Comparison of ENCODE assay signal across 21 mouse cellular contexts in genomic region chr3:85530601-85531161, GRCm38 (mm10). TPM values are rescaled to one million over a fixed set of nuclear protein-coding genes. Genes with fewer than 3 reads are reported as not detected.
A peak's percentile ranks its signal among the peaks of the same experiment; 100 is the strongest.
DNase-seq lines count a peak whose midpoint lies in the region; TF ChIP-seq lines count a peak whose summit lies in the region.
"Had no signal": no experiment of that assay in that cellular context is flagged by ENCODE, and none has a peak within 500 bp of the region (broad histone marks: within the 10 kb centered on the region; RNA-seq: fewer than 3 reads in every experiment).

No protein-coding gene starts in this region.

- DNase-seq in layer of hippocampus, adult 2 months (ENCODE audit: low spot score in 2 of 2) = peak in 1 of 2 experiments; percentile 44
- no peak for DNase-seq in layer of hippocampus, postnatal 10 days (ENCODE audit: low spot score in 2 of 2)
- DNase-seq in MN1 (ENCODE audit: low spot score) = peak; percentile 35
- peak; percentile 37 to 67 for DNase-seq in left cerebral cortex, postnatal 14 days (ENCODE audit: low spot score in 2 of 2)
- DNase-seq in cerebellum, adult 9-10 months = no peak
- no peak for DNase-seq in cerebellum, adult 18-20 months
- no peak for DNase-seq in adrenal gland, adult 2 months
- DNase-seq: adrenal gland, postnatal 25 days; cerebellum, adult 11-12 months; gastrocnemius, postnatal 10 days; kidney, adult 11 months; thymus, adult 18-20 months; thymus, postnatal 4 days had no signal

- 0 out of 2 replicates have a peak, but pooled peaks have one; percentile 29 for TF ChIP-seq POLR2A in cortical plate, adult 2 months (IDR thresholded peaks at IDR 0.05; ENCODE audit: extremely low read depth, insufficient read depth, low read length)

- no peak for TF ChIP-seq CTCF in layer of hippocampus, adult 2 months (conservative IDR thresholded peaks at IDR 0.05)
- no peak for TF ChIP-seq CTCF in cortical plate, adult 2 months (IDR thresholded peaks at IDR 0.05; ENCODE audit: extremely low read depth, insufficient read depth, low read length)

- H3K4me1 ChIP-seq in cortical plate, adult 2 months (ENCODE audit: control insufficient read depth, insufficient read depth, low read length) = peaks cover 2% of the 10 kb centered on the region; the same call in 1 of the 2 replicates
- H3K4me1 ChIP-seq: forebrain, embryonic 15.5 days; heart, embryonic 15.5 days; midbrain, embryonic 10.5 days had no signal

- H3K4me3 ChIP-seq in layer of hippocampus, adult 2 months = no peak overlapping the region
- H3K4me3 ChIP-seq in cortical plate, adult 2 months (ENCODE audit: insufficient read depth, low read length) = no peak overlapping the region
- H3K4me3 ChIP-seq: embryonic facial prominence, embryonic 12.5 days; forebrain, embryonic 15.5 days; heart, embryonic 15.5 days; midbrain, embryonic 10.5 days had no signal

- intact Hi-C loops in left cerebral cortex, postnatal 14 days (cut with DNase I) = loop anchor here (5.0 kb wide), 1 partner anchor 163 kb away; no protein-coding TSS in a partner anchor

- H3K27ac ChIP-seq in layer of hippocampus, adult 2 months = peak overlapping the region; percentile 73
- peak overlapping the region; percentile 41 for H3K27ac ChIP-seq in cortical plate, adult 2 months (ENCODE audit: insufficient read depth, low read length)
- H3K27ac ChIP-seq: embryonic facial prominence, embryonic 12.5 days; forebrain, embryonic 15.5 days; heart, embryonic 15.5 days; kidney, postnatal 0 days; liver, embryonic 14.5 days; macrophage; midbrain, embryonic 10.5 days had no signal

RNA-seq across cellular contexts. Expression of gene Gatb, which starts 43.2 kb away (rescaled TPM):
- 10 to 100 TPM; 19.2 to 24.5 TPM for total RNA-seq in layer of hippocampus, adult 2 months (2021)
- total RNA-seq in layer of hippocampus, postnatal 10 days (2021) = 10 to 100 TPM; 15.0 to 16.6 TPM
- polyA plus RNA-seq in cortical plate, adult 2 months (2012; rRNA removed) = 16.2 and 18.6 TPM in 2 replicates
- 10 to 100 TPM; 19.7 to 21.2 TPM for total RNA-seq in left cerebral cortex, postnatal 14 days (2021)
- total RNA-seq in adrenal gland, adult 2 months (2021) = 10 to 100 TPM; 32.7 to 46.9 TPM
- polyA plus RNA-seq in adrenal gland, adult 2 months (2012; rRNA removed) = 4.3 and 6.8 TPM in 2 replicates

Comparison
In these comparisons a context has a peak if more than half of its experiments do, and no peak if none do; other contexts are left out.
1. DNase-seq: peak in MN1 (single experiment) and left cerebral cortex, postnatal 14 days (2 of 2); none in layer of hippocampus, postnatal 10 days (0 of 2), cerebellum, adult 9-10 months (single experiment), cerebellum, adult 18-20 months (0 of 2) and adrenal gland, adult 2 months (single experiment).